Mouse (Mus musculus): ENCODE measurements around the gene Ank. TPM values are rescaled to one million over a fixed set of nuclear protein-coding genes. Genes with fewer than 3 reads are reported as not detected.
"Not testable (repeated sequence)": the region's sequence is repeated elsewhere in the genome, so short reads cannot be mapped to it uniquely, and the experiment has no call there.

Ank gene
- total RNA-seq, 2 experiments from 2014 or later, result 168 to 173 TPM

- peak in 1 of 2 experiments; percentile 63 for DNase-seq (ENCODE audit: low spot score in 2 of 2)
These were observed 979 bp upstream of the Ank start for GRCm38 (mm10) chr15:27465391-27466005.

- peak in 1 of 2 experiments; percentile 59 for DNase-seq (ENCODE audit: low spot score in 2 of 2)
These were observed 609 bp downstream of the Ank start for GRCm38 (mm10) chr15:27467081-27467491.

- DNase-seq (ENCODE audit: low spot score in 2 of 2), result peak in 1 of 2 experiments; percentile 67
These were observed 1.2 kb downstream of the Ank start for GRCm38 (mm10) chr15:27467641-27468040.

GRCm38 (mm10) chr15:27468822-27469488 is 2.5 kb downstream of the Ank start:
- no peak for DNase-seq (ENCODE audit: low spot score in 2 of 2)

GRCm38 (mm10) chr15:27470346-27470745 is 3.9 kb downstream of the Ank start:
- not testable (repeated sequence) for DNase-seq (ENCODE audit: low spot score in 2 of 2)

GRCm38 (mm10) chr15:27472315-27472714 is 5.8 kb downstream of the Ank start:
- DNase-seq (ENCODE audit: low spot score in 2 of 2), result no peak

GRCm38 (mm10) chr15:27475988-27476387 is 9.5 kb downstream of the Ank start:
- DNase-seq (ENCODE audit: low spot score in 2 of 2), result peak in 1 of 2 experiments; percentile 64

GRCm38 (mm10) chr15:27476671-27477070 is 10.2 kb downstream of the Ank start:
- DNase-seq (ENCODE audit: low spot score in 2 of 2), result no peak

GRCm38 (mm10) chr15:27477159-27477558 is 10.7 kb downstream of the Ank start:
- DNase-seq (ENCODE audit: low spot score in 2 of 2), result no peak

- DNase-seq (ENCODE audit: low spot score in 2 of 2), result no peak
These were observed 11.2 kb downstream of the Ank start for GRCm38 (mm10) chr15:27477630-27478029.

- DNase-seq (ENCODE audit: low spot score in 2 of 2), result no peak
These were observed 14.0 kb downstream of the Ank start for GRCm38 (mm10) chr15:27480333-27481015.

- no peak for DNase-seq (ENCODE audit: low spot score in 2 of 2)
These were observed 15.5 kb downstream of the Ank start for GRCm38 (mm10) chr15:27481956-27482355.

GRCm38 (mm10) chr15:27483183-27483582 is 16.7 kb downstream of the Ank start:
- no peak for DNase-seq (ENCODE audit: low spot score in 2 of 2)

GRCm38 (mm10) chr15:27485567-27486278 is 19.2 kb downstream of the Ank start:
- DNase-seq (ENCODE audit: low spot score in 2 of 2), result no peak

- no peak for DNase-seq (ENCODE audit: low spot score in 2 of 2)
These were observed 19.8 kb downstream of the Ank start for GRCm38 (mm10) chr15:27486279-27486618.

GRCm38 (mm10) chr15:27487059-27487458 is 20.6 kb downstream of the Ank start:
- DNase-seq (ENCODE audit: low spot score in 2 of 2), result no peak

GRCm38 (mm10) chr15:27488042-27488441 is 21.6 kb downstream of the Ank start:
- peak; percentile 39 to 51 for DNase-seq (ENCODE audit: low spot score in 2 of 2)

- DNase-seq (ENCODE audit: low spot score in 2 of 2), result no peak
These were observed 24.2 kb downstream of the Ank start for GRCm38 (mm10) chr15:27490676-27491075.

- DNase-seq (ENCODE audit: low spot score in 2 of 2), result no peak
These were observed 25.1 kb downstream of the Ank start for GRCm38 (mm10) chr15:27491425-27492070.

GRCm38 (mm10) chr15:27492156-27492555 is 25.7 kb downstream of the Ank start:
- DNase-seq (ENCODE audit: low spot score in 2 of 2), result no peak

GRCm38 (mm10) chr15:27492734-27493133 is 26.3 kb downstream of the Ank start:
- DNase-seq (ENCODE audit: low spot score in 2 of 2), result no peak

Measured in layer of hippocampus, adult 18-20 months (tissue).